Mouse (Mus musculus): ENCODE data around the gene Gc. TPM values are rescaled to one million over a fixed set of nuclear protein-coding genes. Genes with fewer than 3 reads are reported as not detected.

The Gc gene
- total RNA-seq, 2 experiments from 2014 or later, result not detected

Other genes starting within 250 kb of the Gc start
- gene Npffr2, start 69.5 kb upstream of the Gc start, total RNA-seq (2021), result not detected